Mouse (Mus musculus) stomach, embryonic 16.5 days (tissue): Measurements from ENCODE around the gene Pole. TPM values are rescaled to one million over a fixed set of nuclear protein-coding genes. Genes with fewer than 3 reads are reported as not detected.
A peak's percentile ranks its signal among the peaks of the same experiment; 100 is the strongest.

Source experiments
- ATAC-seq: fragments of 200-750 bp; cut with Nextera tagmentation; 2 replicates; pipeline ENCODE4 v1.8.0; 2017; ENCODE audit warnings: moderate number of reproducible peaks, moderate TSS enrichment; ENCODE audit not compliant: insufficient read depth, low FRiP score
- H3K27ac ChIP-seq: fragments of 300-500 bp; sonication (generic); 2 replicates; pipeline ENCODE4 v1.5.1; 2014; ENCODE audit warnings: low read length
- H3K27me3 ChIP-seq: fragments of 300-500 bp; sonication (generic); 2 replicates; pipeline ENCODE4 v1.6.1; 2014; ENCODE audit warnings: low read length, control low read depth, mixed read lengths; ENCODE audit not compliant: control insufficient read depth, insufficient read depth
- H3K36me3 ChIP-seq: fragments of 300-500 bp; sonication (generic); 2 replicates; pipeline ENCODE4 v1.6.1; 2014; ENCODE audit warnings: low read length; ENCODE audit not compliant: control insufficient read depth, insufficient read depth
- H3K4me1 ChIP-seq: fragments of 300-500 bp; sonication (generic); 2 replicates; pipeline ENCODE4 v1.6.1; 2014; ENCODE audit warnings: low read length, control low read depth, mixed read lengths; ENCODE audit not compliant: control insufficient read depth, insufficient read depth
- H3K4me2 ChIP-seq: fragments of 300-500 bp; sonication (generic); 2 replicates; pipeline ENCODE4 v1.6.1; 2014; ENCODE audit warnings: low read depth, low read length, mixed read lengths
- H3K4me3 ChIP-seq: fragments of 300-500 bp; sonication (generic); replicated peaks from 2 replicates; pipeline ENCODE4 v1.5.1; 2014; ENCODE audit warnings: mild to moderate bottlenecking, low read length
- H3K9ac ChIP-seq: fragments of 300-500 bp; sonication (generic); 2 replicates; pipeline ENCODE4 v1.6.1; 2014; ENCODE audit warnings: low read length
- H3K9me3 ChIP-seq: fragments of 300-500 bp; sonication (generic); replicated peaks from 2 replicates; pipeline ENCODE4 v1.6.1; 2016; ENCODE audit warnings: low read length, control low read depth; ENCODE audit not compliant: control insufficient read depth
- WGBS: fragments of 180-500 bp; shearing (Covaris S2); extraction: QIAGEN DNeasy Blood & Tissue Kit; methylation state at CpG from one replicate; pipeline ENCODE4 v1.1.7; 2014; 5-methylcytosine and 5-hydroxymethylcytosine counted together
- polyA plus RNA-seq: library from polyadenylated mRNA; unstranded; fragments of >200 nt; fragmentation: Nextera tagmentation; extraction: Ambion mirVana; gene quantifications from 2 replicates; pipeline ENCODE4 v1.2.1, GENCODE M21; 2015

The Pole gene
- polyA plus RNA-seq, 1 experiment from 2014 or later, result 21.9 TPM

DNA sequence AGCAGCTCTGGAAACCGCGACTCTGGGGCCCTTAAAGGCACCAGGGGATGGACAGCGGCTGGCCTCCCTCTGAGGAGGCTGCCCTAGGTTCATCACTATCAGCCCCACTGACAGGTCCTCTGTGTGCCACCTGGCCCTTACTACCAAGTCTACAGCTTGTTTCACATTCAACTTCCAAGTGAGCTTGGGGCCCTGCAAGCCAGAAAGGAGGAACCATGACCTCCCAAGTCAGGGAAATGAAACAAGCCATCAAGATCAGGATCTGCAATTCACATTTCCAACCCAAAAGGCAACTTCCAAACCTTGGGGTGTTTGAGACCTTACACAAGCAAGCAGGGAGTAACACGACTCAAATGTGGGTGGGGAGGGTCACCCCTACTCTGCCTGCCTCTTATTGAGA lies 99.2 kb downstream of the Pole start:
- Histone ChIP-seq H3K4me2 (peak overlapping the region; percentile 61; the same call in 1 of the 2 replicates), H3K27ac (no peak overlapping the region), H3K9ac (no peak overlapping the region), H3K27me3 (no peaks in the 10 kb centered on the region), H3K36me3 (no peaks in the 10 kb centered on the region), H3K4me1 (peaks cover 9% of the 10 kb centered on the region; the same call in 1 of the 2 replicates), H3K9me3 (no peaks in the 10 kb centered on the region), H3K4me3 (no peak overlapping the region)
- WGBS, result 58% methylated on average over 4 of the region's 4 CpGs
- ATAC-seq, result no peak

DNA sequence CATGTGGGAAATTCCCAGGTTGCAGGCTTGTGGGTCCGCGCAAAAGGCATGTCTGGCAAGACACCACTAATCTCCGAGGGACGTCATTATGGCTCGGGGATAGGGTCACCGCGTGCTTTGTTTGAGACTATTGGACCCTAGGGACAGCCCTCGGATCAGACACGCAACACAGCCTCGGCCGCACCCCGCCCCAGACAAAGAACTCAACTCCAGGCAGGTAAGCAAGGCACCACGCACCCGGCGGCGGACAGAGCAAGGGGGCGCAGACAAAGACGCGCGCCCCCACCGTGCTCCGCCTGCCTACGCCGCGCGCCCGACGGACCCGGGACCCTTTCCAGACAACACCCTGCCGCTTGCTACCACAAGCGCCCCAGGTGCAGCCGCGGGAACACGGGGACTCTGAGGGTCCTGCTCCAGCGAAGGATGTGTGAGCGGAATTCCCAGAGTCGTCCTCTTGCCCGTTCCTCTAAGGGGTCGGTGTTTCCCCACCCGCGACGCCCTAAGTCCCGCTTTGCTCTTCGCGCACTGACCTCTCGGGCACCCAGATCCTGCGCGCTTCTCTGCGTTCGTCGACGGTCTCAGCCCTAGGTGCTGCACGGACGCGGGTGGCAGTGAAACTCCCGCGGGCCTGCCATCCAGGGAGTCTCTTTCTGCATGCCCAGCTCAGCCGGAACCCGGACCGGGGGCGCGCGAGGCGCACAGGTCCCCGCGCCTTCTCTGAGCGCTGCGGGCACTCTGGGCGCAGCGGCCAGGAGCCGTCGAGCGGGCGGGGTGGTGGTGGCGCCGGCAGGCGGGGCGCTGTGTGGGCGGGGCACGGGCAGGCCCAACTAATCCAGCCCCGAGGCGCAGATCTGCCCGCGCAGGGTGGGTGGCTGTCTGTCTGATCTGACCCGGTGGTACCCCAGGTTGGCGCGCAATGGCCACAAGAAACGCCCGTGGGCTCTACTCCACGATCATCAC lies 100.5 kb downstream of the Pole start:
- H3K9me3 ChIP-seq, result no peaks in the 10 kb centered on the region
- H3K4me3 ChIP-seq, result peak overlapping the region; percentile 64
- H3K4me1 ChIP-seq, result peaks cover 9% of the 10 kb centered on the region; the same call in 1 of the 2 replicates
- peak overlapping the region; percentile 61 for H3K4me2 ChIP-seq
- H3K9ac ChIP-seq, result peak overlapping the region; percentile 73
- peak; percentile 88; the same call in 1 of the 2 replicates for ATAC-seq
- no peak overlapping the region for H3K27ac ChIP-seq
- H3K36me3 ChIP-seq, result no peaks in the 10 kb centered on the region
- under 1% methylated on average over 90 of the region's 90 CpGs for WGBS
- no peaks in the 10 kb centered on the region for H3K27me3 ChIP-seq

Other genes starting within 250 kb of the Pole start
- 2.8 and 5.3 TPM in 2 replicates for gene Gm17655, start 213.8 kb upstream of the Pole start, polyA plus RNA-seq
- gene Gm35315, start 191.9 kb upstream of the Pole start, polyA plus RNA-seq, result 1.8 and 2.0 TPM in 2 replicates
- gene Plcxd1, start 186.3 kb upstream of the Pole start, polyA plus RNA-seq, result 1.3 and 1.4 TPM in 2 replicates
- 25.8 and 29.0 TPM in 2 replicates for gene Gtpbp6, start 178.1 kb upstream of the Pole start, polyA plus RNA-seq
- gene Zfp605, start 176.2 kb upstream of the Pole start, polyA plus RNA-seq, result 2.7 and 3.0 TPM in 2 replicates
- 39.4 and 39.7 TPM in 2 replicates for gene Chfr, start 150.5 kb upstream of the Pole start, polyA plus RNA-seq
- 21.3 and 22.0 TPM in 2 replicates for gene Golga3, start 109.6 kb upstream of the Pole start, polyA plus RNA-seq
- gene Ankle2, start 55.3 kb upstream of the Pole start, polyA plus RNA-seq, result 19.6 and 23.9 TPM in 2 replicates
- gene Pgam5, start 16.4 kb upstream of the Pole start, polyA plus RNA-seq, result 45.0 and 46.3 TPM in 2 replicates
- gene Pxmp2, start 120 bp upstream of the Pole start, polyA plus RNA-seq, result 7.9 and 9.0 TPM in 2 replicates
- gene P2rx2, start 56.9 kb downstream of the Pole start, polyA plus RNA-seq, result 0.72 TPM in 2 replicates
- not detected in 2 replicates for gene Lrcol1, start 58.4 kb downstream of the Pole start, polyA plus RNA-seq
- 4.9 and 5.5 TPM in 2 replicates for gene Fbrsl1, start 162.2 kb downstream of the Pole start, polyA plus RNA-seq